8 mouse cellular contexts compared by ENCODE assay signal in the genomic region with DNA sequence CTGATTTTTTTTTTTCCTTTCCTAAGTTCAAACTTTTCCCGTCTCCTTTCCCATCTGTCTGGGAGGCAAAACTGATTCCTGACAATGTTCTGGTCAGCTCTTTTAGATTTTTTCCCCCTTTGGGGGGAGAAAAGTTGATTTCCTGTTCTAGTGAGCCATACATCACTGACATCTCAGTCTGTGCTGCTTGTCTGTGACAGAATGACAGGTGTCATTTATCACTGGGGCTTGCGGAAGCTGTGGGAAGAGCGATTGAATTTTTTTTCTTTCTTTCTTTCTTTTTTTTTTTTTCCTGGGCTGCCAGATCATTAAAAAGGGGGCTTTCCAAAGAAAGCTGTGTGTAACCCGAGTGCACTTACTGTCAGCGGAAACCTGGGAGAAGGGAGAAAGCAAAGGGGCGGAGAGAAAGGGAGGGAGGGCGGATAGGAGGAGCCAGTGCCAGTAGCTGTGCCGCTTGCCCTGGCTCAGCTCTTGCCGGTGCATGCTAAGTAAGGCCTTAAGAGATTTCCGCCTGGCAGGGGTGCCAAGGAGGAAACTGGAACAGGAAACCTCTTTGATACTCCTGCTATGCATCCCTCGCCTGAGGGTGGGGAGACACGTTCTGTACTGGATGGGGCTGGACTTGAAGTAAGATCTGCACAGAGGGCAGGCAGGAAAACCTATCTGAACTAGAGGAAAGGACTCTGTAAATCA.
A peak's percentile ranks its signal among the peaks of the same experiment; 100 is the strongest.
DNase-seq lines count a peak whose midpoint lies in the region; ATAC-seq lines count a peak whose summit lies in the region.

No protein-coding gene starts in this region.

- H3K27ac ChIP-seq in hindbrain, embryonic 15.5 days (replicated peaks) = peak overlapping the region; percentile 65
- H3K27ac ChIP-seq in limb, embryonic 10.5 days = peak overlapping the region; percentile 82

- peak overlapping the region; percentile 33; the same call in 1 of the 2 replicates for H3K9ac ChIP-seq in hindbrain, embryonic 15.5 days

- WGBS in hindbrain, embryonic 15.5 days = 4% methylated on average over 12 of the region's 12 CpGs
- WGBS in limb, embryonic 10.5 days = under 1% methylated on average over 12 of the region's 12 CpGs

- intact Hi-C loops in gastrocnemius, postnatal 14 days (cut with DNase I; ENCODE audit: low total_unique reads) = no loop called here

- peak; percentile 61 for DNase-seq in Muller cell, postnatal 12 days (ENCODE audit: inconsistent ontology term)
- DNase-seq in embryo, embryonic 10 days (ENCODE audit: low spot score) = peak; percentile 87
- peak; percentile 60 for DNase-seq in gastrocnemius, postnatal 14 days
- peak; percentile 71 for DNase-seq in limb, embryonic 10.5 days (ENCODE audit: low spot score)
- DNase-seq in mesoderm, embryonic 11.5 days (ENCODE audit: low read depth, low spot score) = peak; percentile 84
- DNase-seq in spleen, postnatal 10 days (ENCODE audit: low spot score in 2 of 2) = peak; percentile 8 to 34

- H3K9me3 ChIP-seq in hindbrain, embryonic 15.5 days = no peaks in the 10 kb centered on the region
- no peaks in the 10 kb centered on the region for H3K9me3 ChIP-seq in limb, embryonic 10.5 days (replicated peaks)

- peak; percentile 82 for ATAC-seq in hindbrain, embryonic 15.5 days (ENCODE audit: low FRiP score, low read depth)
- ATAC-seq in cerebellum, adult (ENCODE audit: insufficient number of reproducible peaks, low FRiP score, low TSS enrichment) = no peak

- H3K36me3 ChIP-seq in hindbrain, embryonic 15.5 days = no peaks in the 10 kb centered on the region
- peaks cover under 1% of the 10 kb centered on the region; the same call in 1 of the 2 replicates for H3K36me3 ChIP-seq in limb, embryonic 10.5 days

- H3K27me3 ChIP-seq in hindbrain, embryonic 15.5 days = no peaks in the 10 kb centered on the region
- no peaks in the 10 kb centered on the region for H3K27me3 ChIP-seq in limb, embryonic 10.5 days (ENCODE audit: low read depth, poor library complexity, severe bottlenecking)

- peak overlapping the region; percentile 57 for H3K4me2 ChIP-seq in hindbrain, embryonic 15.5 days

- H3K4me3 ChIP-seq in hindbrain, embryonic 15.5 days = peak overlapping the region; percentile 25
- peak overlapping the region; percentile 43 for H3K4me3 ChIP-seq in limb, embryonic 10.5 days

- H3K4me1 ChIP-seq in hindbrain, embryonic 15.5 days (replicated peaks) = peaks cover 37% of the 10 kb centered on the region
- H3K4me1 ChIP-seq in limb, embryonic 10.5 days = peaks cover 80% of the 10 kb centered on the region

Comparison
In these comparisons a context has a peak if more than half of its experiments do, and no peak if none do; other contexts are left out.
1. DNase-seq: peak in every context shown above with its lines; median percentile 87 in embryo, embryonic 10 days; 84 in mesoderm, embryonic 11.5 days; 71 in limb, embryonic 10.5 days; 61 in Muller cell, postnatal 12 days; 60 in gastrocnemius, postnatal 14 days; 21 in spleen, postnatal 10 days.